Mouse (Mus musculus): ENCODE data around the gene Actn3. TPM values are rescaled to one million over a fixed set of nuclear protein-coding genes. Genes with fewer than 3 reads are reported as not detected.

Actn3 gene
- polyA plus RNA-seq (2014; fragmentation: Illumina TruSeq; extraction: RNeasy Lipid Tissue Mini Kit (QIAGEN cat#74804); ENCODE audit: low read depth, low replicate concordance): not detected

GRCm38 (mm10) chr19:4877785-4878184 lies at the start of gene Actn3:
Gene Actn3 (minus strand): TSS chr19:4877909.

GRCm38 (mm10) chr19:4905979-4906794 lies 28.5 kb upstream of the Actn3 start, which contains the start of gene Bbs1:
Gene Bbs1 (minus strand): TSS chr19:4906628.

DNA sequence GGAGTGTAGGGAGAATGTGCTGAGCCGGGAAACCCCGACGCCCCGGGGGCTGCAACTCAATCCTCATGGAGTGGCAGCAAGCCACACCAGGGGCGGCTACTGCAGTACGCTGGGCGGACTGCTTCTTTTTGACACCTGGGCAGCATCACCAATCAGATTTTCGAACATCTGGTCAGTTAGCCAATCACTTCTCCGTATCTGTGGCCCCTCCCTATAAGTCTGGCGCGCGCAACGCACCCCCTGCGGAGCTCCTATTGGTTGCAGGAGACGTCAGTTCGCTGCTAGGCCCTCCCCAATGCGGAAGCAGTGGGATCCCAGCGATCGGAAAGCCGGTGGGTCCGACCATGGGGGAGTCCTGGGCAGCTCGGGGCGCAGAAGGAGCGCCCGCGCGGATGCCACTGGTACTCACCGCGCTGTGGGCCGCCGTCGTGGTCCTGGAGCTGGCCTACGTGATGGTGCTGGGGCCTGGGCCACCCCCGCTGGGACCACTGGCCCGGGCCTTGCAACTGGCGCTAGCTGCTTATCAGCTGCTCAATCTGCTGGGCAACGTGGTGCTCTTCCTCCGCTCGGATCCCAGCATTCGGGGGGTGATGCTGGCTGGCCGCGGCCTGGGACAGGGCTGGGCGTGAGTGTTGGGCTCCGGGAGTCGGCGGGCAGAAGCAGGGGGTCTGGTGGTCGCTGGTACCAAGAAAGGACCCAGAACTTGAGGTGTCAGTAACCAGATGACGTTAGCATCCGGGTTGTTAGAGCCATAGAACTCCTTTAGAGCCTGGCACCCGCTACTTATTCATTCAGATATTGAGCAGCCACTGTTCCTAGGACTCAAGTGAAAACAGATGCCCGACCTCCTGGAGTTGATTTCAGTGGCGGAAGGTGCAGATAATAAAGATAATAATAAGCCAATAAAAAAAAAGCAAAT lies 955 bp upstream of the Actn3 start, which contains the start of gene Zdhhc24:
TSS of gene Zdhhc24 (plus strand) at position 264 of the 919 bp plus-strand sequence.

GRCm38 (mm10) chr19:4854552-4855469 lies 22.9 kb downstream of the Actn3 start, which contains the start of gene Ctsf:
Gene Ctsf (plus strand): TSS chr19:4855130.

GRCm38 (mm10) chr19:4839149-4839548 lies 38.6 kb downstream of the Actn3 start, which contains the start of the genes Ccs and Ccdc87:
Gene Ccs (minus strand): TSS chr19:4839332.
Gene Ccdc87 (plus strand): TSS chr19:4839366.

Other genes with a start within 250 kb of the Actn3 start
- gene Gm960, start 179.2 kb downstream of the Actn3 start, polyA plus RNA-seq (2014; fragmentation: Illumina TruSeq; extraction: RNeasy Lipid Tissue Mini Kit (QIAGEN cat#74804); ENCODE audit: low read depth, low replicate concordance): not detected
- gene Sptbn2, start 166.7 kb downstream of the Actn3 start, polyA plus RNA-seq (2014; fragmentation: Illumina TruSeq; extraction: RNeasy Lipid Tissue Mini Kit (QIAGEN cat#74804); ENCODE audit: low read depth, low replicate concordance): 0.35 TPM
- 9.8 TPM for gene Rbm4b, start 121.4 kb downstream of the Actn3 start, polyA plus RNA-seq (2014; fragmentation: Illumina TruSeq; extraction: RNeasy Lipid Tissue Mini Kit (QIAGEN cat#74804); ENCODE audit: low read depth, low replicate concordance)
- 18.8 TPM for gene Rbm4, start 84.0 kb downstream of the Actn3 start, polyA plus RNA-seq (2014; fragmentation: Illumina TruSeq; extraction: RNeasy Lipid Tissue Mini Kit (QIAGEN cat#74804); ENCODE audit: low read depth, low replicate concordance)
- gene Gm21992, start 66.3 kb downstream of the Actn3 start, polyA plus RNA-seq (2014; fragmentation: Illumina TruSeq; extraction: RNeasy Lipid Tissue Mini Kit (QIAGEN cat#74804); ENCODE audit: low read depth, low replicate concordance): 6.3 TPM
- gene Rbm14, start 66.3 kb downstream of the Actn3 start, polyA plus RNA-seq (2014; fragmentation: Illumina TruSeq; extraction: RNeasy Lipid Tissue Mini Kit (QIAGEN cat#74804); ENCODE audit: low read depth, low replicate concordance): 7.5 TPM
- 1.9 TPM for gene Ccs, start 38.6 kb downstream of the Actn3 start, polyA plus RNA-seq (2014; fragmentation: Illumina TruSeq; extraction: RNeasy Lipid Tissue Mini Kit (QIAGEN cat#74804); ENCODE audit: low read depth, low replicate concordance)
- gene Ccdc87, start 38.5 kb downstream of the Actn3 start, polyA plus RNA-seq (2014; fragmentation: Illumina TruSeq; extraction: RNeasy Lipid Tissue Mini Kit (QIAGEN cat#74804); ENCODE audit: low read depth, low replicate concordance): 0.32 TPM
- gene Ctsf, start 22.8 kb downstream of the Actn3 start, polyA plus RNA-seq (2014; fragmentation: Illumina TruSeq; extraction: RNeasy Lipid Tissue Mini Kit (QIAGEN cat#74804); ENCODE audit: low read depth, low replicate concordance): 10.3 TPM
- 23.1 TPM for gene Zdhhc24, start 759 bp upstream of the Actn3 start, polyA plus RNA-seq (2014; fragmentation: Illumina TruSeq; extraction: RNeasy Lipid Tissue Mini Kit (QIAGEN cat#74804); ENCODE audit: low read depth, low replicate concordance)
- 2.1 TPM for gene Bbs1, start 28.7 kb upstream of the Actn3 start, polyA plus RNA-seq (2014; fragmentation: Illumina TruSeq; extraction: RNeasy Lipid Tissue Mini Kit (QIAGEN cat#74804); ENCODE audit: low read depth, low replicate concordance)
- gene Dpp3, start 50.4 kb upstream of the Actn3 start, polyA plus RNA-seq (2014; fragmentation: Illumina TruSeq; extraction: RNeasy Lipid Tissue Mini Kit (QIAGEN cat#74804); ENCODE audit: low read depth, low replicate concordance): 5.8 TPM
- gene Peli3, start 65.2 kb upstream of the Actn3 start, polyA plus RNA-seq (2014; fragmentation: Illumina TruSeq; extraction: RNeasy Lipid Tissue Mini Kit (QIAGEN cat#74804); ENCODE audit: low read depth, low replicate concordance): 0.85 TPM
- 16.4 TPM for gene Mrpl11, start 84.2 kb upstream of the Actn3 start, polyA plus RNA-seq (2014; fragmentation: Illumina TruSeq; extraction: RNeasy Lipid Tissue Mini Kit (QIAGEN cat#74804); ENCODE audit: low read depth, low replicate concordance)
- 0.16 TPM for gene Npas4, start 112.4 kb upstream of the Actn3 start, polyA plus RNA-seq (2014; fragmentation: Illumina TruSeq; extraction: RNeasy Lipid Tissue Mini Kit (QIAGEN cat#74804); ENCODE audit: low read depth, low replicate concordance)
- not detected for gene Slc29a2, start 146.0 kb upstream of the Actn3 start, polyA plus RNA-seq (2014; fragmentation: Illumina TruSeq; extraction: RNeasy Lipid Tissue Mini Kit (QIAGEN cat#74804); ENCODE audit: low read depth, low replicate concordance)
- 10.9 TPM for gene B4gat1, start 160.9 kb upstream of the Actn3 start, polyA plus RNA-seq (2014; fragmentation: Illumina TruSeq; extraction: RNeasy Lipid Tissue Mini Kit (QIAGEN cat#74804); ENCODE audit: low read depth, low replicate concordance)
- 0.32 TPM for gene AC124502.3, start 161.0 kb upstream of the Actn3 start, polyA plus RNA-seq (2014; fragmentation: Illumina TruSeq; extraction: RNeasy Lipid Tissue Mini Kit (QIAGEN cat#74804); ENCODE audit: low read depth, low replicate concordance)
- gene Brms1, start 163.4 kb upstream of the Actn3 start, polyA plus RNA-seq (2014; fragmentation: Illumina TruSeq; extraction: RNeasy Lipid Tissue Mini Kit (QIAGEN cat#74804); ENCODE audit: low read depth, low replicate concordance): 1.1 TPM
- 0.66 TPM for gene Rin1, start 172.6 kb upstream of the Actn3 start, polyA plus RNA-seq (2014; fragmentation: Illumina TruSeq; extraction: RNeasy Lipid Tissue Mini Kit (QIAGEN cat#74804); ENCODE audit: low read depth, low replicate concordance)
- 0.32 TPM for gene Cd248, start 190.2 kb upstream of the Actn3 start, polyA plus RNA-seq (2014; fragmentation: Illumina TruSeq; extraction: RNeasy Lipid Tissue Mini Kit (QIAGEN cat#74804); ENCODE audit: low read depth, low replicate concordance)
- not detected for gene Tmem151a, start 207.6 kb upstream of the Actn3 start, polyA plus RNA-seq (2014; fragmentation: Illumina TruSeq; extraction: RNeasy Lipid Tissue Mini Kit (QIAGEN cat#74804); ENCODE audit: low read depth, low replicate concordance)
- 17.9 TPM for gene Yif1a, start 210.6 kb upstream of the Actn3 start, polyA plus RNA-seq (2014; fragmentation: Illumina TruSeq; extraction: RNeasy Lipid Tissue Mini Kit (QIAGEN cat#74804); ENCODE audit: low read depth, low replicate concordance)
- not detected for gene Cnih2, start 220.6 kb upstream of the Actn3 start, polyA plus RNA-seq (2014; fragmentation: Illumina TruSeq; extraction: RNeasy Lipid Tissue Mini Kit (QIAGEN cat#74804); ENCODE audit: low read depth, low replicate concordance)
- gene Rab1b, start 229.2 kb upstream of the Actn3 start, polyA plus RNA-seq (2014; fragmentation: Illumina TruSeq; extraction: RNeasy Lipid Tissue Mini Kit (QIAGEN cat#74804); ENCODE audit: low read depth, low replicate concordance): 2.5 TPM
- gene Klc2, start 240.7 kb upstream of the Actn3 start, polyA plus RNA-seq (2014; fragmentation: Illumina TruSeq; extraction: RNeasy Lipid Tissue Mini Kit (QIAGEN cat#74804); ENCODE audit: low read depth, low replicate concordance): 0.25 TPM